Mouse (Mus musculus) lung, postnatal 0 days (tissue): ENCODE measurements around the gene C730034F03Rik. TPM values are rescaled to one million over a fixed set of nuclear protein-coding genes. Genes with fewer than 3 reads are reported as not detected.

ENCODE experiments used
- ATAC-seq: fragments of 200-750 bp; cut with Nextera tagmentation; 2 replicates; pipeline ENCODE4 v1.8.0; 2017; ENCODE audit warnings: moderate library complexity
- DNase-seq: peaks from one replicate; pipeline ENCODE4 v3.0.0-alpha.2; 2016; ENCODE audit warnings: low spot score
- H3K27ac ChIP-seq: fragments of 300-500 bp; sonication (generic); 2 replicates; pipeline ENCODE4 v1.5.1; 2014; ENCODE audit warnings: antibody characterized with exemption, mild to moderate bottlenecking, low read length, mixed read lengths
- H3K27me3 ChIP-seq: fragments of 300-500 bp; sonication (generic); replicated peaks from 2 replicates; pipeline ENCODE4 v1.6.1; 2014; ENCODE audit warnings: low read length, mixed read lengths; ENCODE audit not compliant: insufficient read depth
- H3K36me3 ChIP-seq: fragments of 300-500 bp; sonication (generic); 2 replicates; pipeline ENCODE4 v1.6.1; 2014; ENCODE audit warnings: low read length, mixed read lengths; ENCODE audit not compliant: insufficient read depth
- H3K4me1 ChIP-seq: fragments of 300-500 bp; sonication (generic); 2 replicates; pipeline ENCODE4 v1.6.1; 2014; ENCODE audit warnings: antibody characterized with exemption, low read depth, low read length, mixed read lengths; ENCODE audit not compliant: insufficient read depth
- H3K4me2 ChIP-seq: fragments of 300-500 bp; sonication (generic); replicated peaks from 2 replicates; pipeline ENCODE4 v1.6.1; 2014; ENCODE audit warnings: low read depth, mild to moderate bottlenecking, low read length, moderate library complexity, mixed read lengths
- H3K4me3 ChIP-seq: fragments of 300-500 bp; sonication (generic); 2 replicates; pipeline ENCODE4 v1.5.1; 2014; ENCODE audit warnings: low read depth, low read length
- H3K9ac ChIP-seq: fragments of 300-500 bp; sonication (generic); replicated peaks from 2 replicates; pipeline ENCODE4 v1.6.1; 2014; ENCODE audit warnings: low read depth, mild to moderate bottlenecking
- H3K9me3 ChIP-seq: fragments of 300-500 bp; sonication (generic); 2 replicates; pipeline ENCODE4 v1.6.1; 2016; ENCODE audit warnings: low read length, mixed read lengths
- CTCF ChIP-seq: IDR thresholded peaks from 2 replicates; pipeline ENCODE4 v1.5.1; 2016; ENCODE audit warnings: antibody characterized with exemption, mild to moderate bottlenecking
- EP300 ChIP-seq: IDR thresholded peaks from 2 replicates; pipeline ENCODE4 v1.6.1; 2016; ENCODE audit warnings: antibody characterized with exemption, mild to moderate bottlenecking, control low read depth
- WGBS: fragments of 180-500 bp; shearing (Covaris S2); extraction: QIAGEN DNeasy Blood & Tissue Kit; methylation state at CpG from one replicate; pipeline ENCODE4 v1.1.7; 2014; 5-methylcytosine and 5-hydroxymethylcytosine counted together
- polyA plus RNA-seq: library from polyadenylated mRNA; unstranded; fragments of >200 nt; fragmentation: Nextera tagmentation; extraction: Ambion mirVana; gene quantifications from 2 replicates; pipeline ENCODE4 v1.2.1, GENCODE M21; 2015

The C730034F03Rik gene
- polyA plus RNA-seq, 1 experiment from 2014 or later, result 2.2 TPM

- WGBS, result 4% methylated on average over 24 of the region's 24 CpGs
- no peaks in the 10 kb centered on the region for H3K9me3 ChIP-seq
- no peak for TF ChIP-seq EP300
- TF ChIP-seq CTCF, result no peak
- H3K27ac ChIP-seq, result no peak overlapping the region
- peaks cover 12% of the 10 kb centered on the region for H3K27me3 ChIP-seq
- H3K4me1 ChIP-seq, result peaks cover 5% of the 10 kb centered on the region; the same call in 1 of the 2 replicates
- DNase-seq, result peak; percentile 65
- H3K36me3 ChIP-seq, result no peaks in the 10 kb centered on the region
- peak overlapping the region; percentile 46; the same call in 1 of the 2 replicates for H3K4me2 ChIP-seq
- H3K9ac ChIP-seq, result no peak overlapping the region
- ATAC-seq, result peak; percentile 65
- peak overlapping the region; percentile 25; the same call in 1 of the 2 replicates for H3K4me3 ChIP-seq
These were observed 23.8 kb downstream of the C730034F03Rik start for GRCm38 (mm10) chr15:89452906-89453864.

DNA sequence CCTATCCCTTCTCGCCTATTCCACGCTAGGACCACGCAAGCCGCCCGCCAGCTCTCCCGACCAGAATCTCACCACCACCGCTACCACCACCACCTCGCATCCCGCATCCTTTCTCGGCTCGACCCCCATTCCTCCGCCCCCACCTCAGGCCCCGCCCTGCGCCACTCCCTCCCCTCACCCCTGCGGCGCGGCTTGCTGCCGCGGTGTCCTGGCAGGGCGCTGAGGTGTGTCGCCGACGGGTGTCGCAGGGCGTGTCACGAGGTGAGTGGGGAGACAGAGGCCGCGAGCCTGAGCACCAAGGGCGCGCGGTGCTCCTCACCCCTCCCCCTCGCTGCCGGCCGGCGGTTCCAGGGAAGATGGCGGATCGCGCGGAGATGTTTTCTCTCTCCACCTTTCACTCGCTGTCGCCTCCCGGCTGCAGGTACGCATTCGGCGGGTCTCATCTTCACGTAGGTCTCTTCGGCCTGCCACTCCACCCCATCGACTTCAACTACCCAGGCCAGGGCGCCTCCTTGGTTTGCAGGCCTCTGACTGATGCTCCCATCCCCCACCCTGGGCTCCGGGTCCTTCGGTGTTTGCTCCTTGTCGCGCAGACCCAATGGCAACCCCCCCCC, 24.6 kb downstream of the C730034F03Rik start, which contains the start of gene Mapk8ip2:
Gene Mapk8ip2 (plus strand): TSS at position 49 of the 614 bp plus-strand sequence.
- ATAC-seq (no peak), DNase-seq (no peak)
- peaks cover 12% of the 10 kb centered on the region for H3K27me3 ChIP-seq
- H3K4me2 ChIP-seq, result peak within 1 kb of the TSS; percentile 46
- H3K9me3 ChIP-seq, result no peaks in the 10 kb centered on the region
- no peak within 1 kb of the TSS for H3K27ac ChIP-seq
- TF ChIP-seq EP300, result no peak
- no peak for TF ChIP-seq CTCF
- no peak within 1 kb of the TSS for H3K9ac ChIP-seq
- peaks cover 5% of the 10 kb centered on the region; the same call in 1 of the 2 replicates for H3K4me1 ChIP-seq
- peak within 1 kb of the TSS; percentile 25 for H3K4me3 ChIP-seq
- H3K36me3 ChIP-seq, result no peaks in the 10 kb centered on the region
- 4% methylated on average over 49 of the region's 53 CpGs for WGBS

DNA sequence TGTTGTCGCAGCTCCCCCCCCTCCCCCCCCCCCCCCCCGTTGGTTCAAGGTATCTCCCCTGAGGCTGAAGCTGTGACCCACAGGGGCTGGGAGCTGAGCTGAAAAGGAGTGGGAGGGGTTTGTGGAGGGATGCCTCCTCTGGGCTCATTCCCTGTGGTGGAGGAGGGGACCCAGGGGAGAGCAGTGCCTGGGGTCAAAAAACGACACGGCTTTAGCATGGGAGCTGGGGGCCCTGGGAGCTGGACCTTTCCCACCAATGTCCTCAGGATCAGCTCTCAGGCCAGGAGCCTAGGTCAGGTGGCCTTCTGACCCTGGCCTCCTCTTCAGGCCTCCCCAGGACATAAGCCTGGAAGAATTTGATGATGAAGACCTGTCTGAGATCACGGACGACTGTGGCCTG, 25.5 kb downstream of the C730034F03Rik start:
- DNase-seq (no peak), ATAC-seq (no peak)
- Histone ChIP-seq H3K4me3 (no peak overlapping the region), H3K4me2 (no peak overlapping the region), H3K36me3 (no peaks in the 10 kb centered on the region), H3K27me3 (peaks cover 12% of the 10 kb centered on the region), H3K9ac (no peak overlapping the region), H3K27ac (no peak overlapping the region), H3K9me3 (no peaks in the 10 kb centered on the region), H3K4me1 (peaks cover 5% of the 10 kb centered on the region; the same call in 1 of the 2 replicates)
- TF ChIP-seq EP300, result no peak
- TF ChIP-seq CTCF, result no peak
- WGBS, result 26% methylated on average over 4 of the region's 6 CpGs

DNA sequence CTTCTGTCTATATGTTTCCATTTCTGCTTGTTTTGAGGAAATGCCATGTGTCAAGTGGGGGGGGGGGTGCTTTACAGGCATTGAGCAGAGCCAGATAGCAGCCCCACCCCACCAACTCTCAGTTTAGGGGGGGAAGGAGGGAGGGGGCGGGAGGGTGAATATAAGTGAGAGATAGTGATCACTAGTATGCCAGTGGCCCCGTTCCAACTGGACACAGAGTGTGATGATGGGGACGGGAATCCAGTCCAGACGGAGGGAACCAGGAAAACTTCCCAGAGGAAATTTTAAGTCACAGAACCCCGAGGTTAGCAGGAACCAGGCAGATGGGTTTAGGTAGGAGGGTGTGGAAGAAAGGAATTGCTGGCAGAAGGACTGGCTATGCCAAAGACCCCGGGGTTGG, 26.3 kb downstream of the C730034F03Rik start:
- 68% methylated on average over 6 of the region's 6 CpGs for WGBS
- ATAC-seq (no peak), DNase-seq (no peak)
- no peak overlapping the region for H3K27ac ChIP-seq
- no peaks in the 10 kb centered on the region for H3K36me3 ChIP-seq
- H3K9me3 ChIP-seq, result no peaks in the 10 kb centered on the region
- no peak overlapping the region for H3K4me2 ChIP-seq
- TF ChIP-seq CTCF (no peak), EP300 (no peak)
- no peak overlapping the region for H3K9ac ChIP-seq
- peaks cover 12% of the 10 kb centered on the region for H3K27me3 ChIP-seq
- H3K4me1 ChIP-seq, result peaks cover 5% of the 10 kb centered on the region; the same call in 1 of the 2 replicates
- H3K4me3 ChIP-seq, result no peak overlapping the region

DNA sequence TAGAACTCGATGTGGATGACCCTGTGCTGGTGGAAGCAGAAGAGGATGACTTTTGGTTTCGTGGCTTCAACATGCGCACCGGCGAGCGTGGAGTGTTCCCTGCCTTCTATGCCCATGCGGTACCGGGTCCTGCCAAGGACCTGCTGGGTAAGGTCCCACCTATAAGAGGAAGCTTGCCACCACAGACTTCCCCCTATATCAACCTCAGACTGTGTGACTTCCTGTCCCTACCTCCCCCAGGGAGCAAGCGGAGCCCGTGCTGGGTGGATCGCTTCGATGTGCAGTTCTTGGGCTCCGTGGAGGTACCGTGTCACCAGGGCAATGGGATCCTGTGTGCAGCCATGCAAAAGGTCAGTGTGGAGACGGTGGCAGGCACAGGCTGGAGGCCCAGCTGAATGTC, 29.6 kb downstream of the C730034F03Rik start:
- Histone ChIP-seq H3K36me3 (no peaks in the 10 kb centered on the region), H3K9ac (no peak overlapping the region), H3K9me3 (no peaks in the 10 kb centered on the region), H3K27me3 (peaks cover 5% of the 10 kb centered on the region), H3K4me3 (no peak overlapping the region), H3K27ac (no peak overlapping the region), H3K4me2 (no peak overlapping the region), H3K4me1 (peaks cover 3% of the 10 kb centered on the region; the same call in 1 of the 2 replicates)
- 92% methylated on average over 15 of the region's 15 CpGs for WGBS
- ATAC-seq (no peak), DNase-seq (no peak)
- TF ChIP-seq EP300, result no peak
- TF ChIP-seq CTCF, result no peak

GRCm38 (mm10) chr15:89459821-89460220, 30.4 kb downstream of the C730034F03Rik start:
- DNase-seq, result no peak

More at GRCm38 (mm10) chr15:89459821-89460220, 30.4 kb downstream of the C730034F03Rik start:
- 80% methylated on average over 7 of the region's 7 CpGs for WGBS
- Histone ChIP-seq H3K4me1 (no peaks in the 10 kb centered on the region), H3K27ac (no peak overlapping the region), H3K4me3 (no peak overlapping the region), H3K9ac (no peak overlapping the region), H3K4me2 (no peak overlapping the region), H3K27me3 (no peaks in the 10 kb centered on the region), H3K9me3 (no peaks in the 10 kb centered on the region), H3K36me3 (no peaks in the 10 kb centered on the region)
- no peak for ATAC-seq
- no peak for TF ChIP-seq EP300
- TF ChIP-seq CTCF, result no peak
